Mouse (Mus musculus) spleen, adult 18-20 months (tissue): Measurements from ENCODE around the gene Slc25a23.
A peak's percentile ranks its signal among the peaks of the same experiment; 100 is the strongest.
"Not testable (repeated sequence)": the region's sequence is repeated elsewhere in the genome, so short reads cannot be mapped to it uniquely, and the experiment has no call there.

Experiments used
- DNase-seq, 2 experiments: peaks; one replicate each; pipeline ENCODE4 v3.0.0; 2022; ENCODE audit warnings: mixed read lengths in 2 of 2

Gene Slc25a23

DNA sequence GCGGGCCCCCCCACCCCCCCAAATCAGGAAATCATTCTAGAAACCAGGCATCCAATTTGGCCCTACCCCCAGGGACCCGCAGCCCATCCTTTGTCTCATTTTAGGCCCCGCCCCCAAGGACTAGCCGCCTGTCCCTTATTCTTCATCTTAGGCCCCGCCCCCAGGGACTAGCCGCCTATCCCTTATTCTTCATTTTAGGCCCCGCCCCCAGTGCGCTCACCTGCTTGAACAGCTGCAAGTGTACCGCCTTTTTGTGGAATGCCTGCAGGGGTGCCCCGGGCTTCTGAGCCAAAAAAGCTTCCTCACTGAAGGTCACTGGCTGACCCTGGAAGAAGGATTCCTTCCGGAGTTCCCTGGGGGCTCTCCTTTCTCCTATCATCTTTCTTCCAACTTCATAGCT is 11.0 kb upstream of the Slc25a23 start:
- no peak for DNase-seq

GRCm38 (mm10) chr17:57070272-57070671 is 10.6 kb upstream of the Slc25a23 start:
- DNase-seq, result no peak

GRCm38 (mm10) chr17:57066908-57067307 is 7.2 kb upstream of the Slc25a23 start:
- no peak for DNase-seq

DNA sequence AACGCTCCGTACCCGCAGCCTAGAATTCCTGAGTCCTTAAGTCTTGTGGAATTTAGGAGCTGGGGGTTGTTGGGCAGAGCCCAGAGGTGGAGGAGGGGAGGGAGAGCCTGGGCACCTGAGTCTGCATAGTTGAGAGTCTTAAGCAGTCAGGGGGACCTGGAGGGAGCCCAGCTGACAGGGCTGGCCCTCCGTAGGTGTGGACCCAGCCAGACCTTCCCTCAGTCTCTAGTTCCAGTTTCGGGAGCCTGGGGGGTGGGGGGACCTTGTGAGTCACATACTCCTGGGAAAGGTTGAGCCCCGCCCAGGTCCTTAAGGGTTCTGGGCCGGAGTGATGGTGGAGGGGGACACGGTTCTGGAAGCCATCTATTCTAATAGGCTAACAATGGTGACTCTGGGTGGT is 3.4 kb upstream of the Slc25a23 start:
- DNase-seq, result no peak

DNA sequence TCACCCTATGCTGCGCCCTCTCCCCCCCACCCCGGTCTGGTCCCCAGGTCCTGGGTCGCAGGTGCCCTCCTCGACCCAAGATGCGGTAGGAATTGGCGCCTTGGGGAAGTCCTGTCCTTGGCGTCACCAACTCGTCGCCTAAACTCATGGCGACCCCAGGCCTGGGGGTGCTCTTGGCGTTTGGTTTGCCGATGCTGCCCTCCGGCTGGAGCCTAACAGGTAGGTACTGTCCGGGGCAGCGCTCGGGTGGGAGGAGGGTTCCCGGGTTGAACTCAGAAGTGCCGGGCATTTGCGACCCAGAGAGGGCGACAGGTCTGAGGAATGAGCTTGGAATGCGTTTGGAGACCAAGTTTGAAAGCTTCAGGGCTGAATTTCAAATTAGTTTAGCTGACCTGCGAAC is 2.9 kb upstream of the Slc25a23 start:
- DNase-seq, result no peak

- DNase-seq, result peak; percentile 54 to 56
These were observed 2.4 kb upstream of the Slc25a23 start for GRCm38 (mm10) chr17:57062011-57062521.

GRCm38 (mm10) chr17:57061069-57061468 is 1.4 kb upstream of the Slc25a23 start:
- DNase-seq, result peak in 1 of 2 experiments; percentile 24

- DNase-seq, result peak; percentile 93 to 97
These were observed 653 bp upstream of the Slc25a23 start for GRCm38 (mm10) chr17:57060231-57060801.

DNA sequence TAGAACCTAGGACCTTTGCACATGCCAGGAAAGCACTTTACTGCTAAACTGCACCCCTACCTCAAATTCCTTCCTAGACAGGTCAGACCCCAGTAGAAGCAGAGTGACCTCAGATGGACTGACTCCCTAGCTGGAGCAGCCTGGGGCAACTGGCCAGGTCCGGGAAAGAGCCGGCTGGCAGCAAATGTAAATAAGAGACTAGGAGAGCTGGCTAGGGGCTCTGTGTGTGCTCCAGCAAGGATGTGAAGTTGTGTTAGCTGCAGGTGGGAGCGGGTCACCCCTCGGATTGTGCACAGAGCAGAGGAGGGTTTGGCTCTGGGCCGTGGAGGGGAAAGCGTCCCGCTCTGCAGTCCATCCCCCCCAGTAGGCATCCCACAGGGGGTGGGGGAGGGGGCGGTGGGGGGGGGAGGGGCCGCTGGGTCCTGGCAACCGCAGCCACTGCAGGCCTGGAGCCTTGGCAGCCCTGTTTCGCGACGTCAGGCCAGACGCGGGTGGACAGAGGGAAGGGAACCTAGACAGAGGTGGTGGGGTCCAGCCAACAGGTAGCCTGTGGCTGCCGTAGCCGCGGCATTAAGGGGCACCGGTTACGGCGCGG is 675 bp downstream of the Slc25a23 start, which contains the start of gene Crb3:
Crb3 (plus strand) TSS at position 215 of the 595 bp plus-strand sequence.
- no peak for DNase-seq

DNA sequence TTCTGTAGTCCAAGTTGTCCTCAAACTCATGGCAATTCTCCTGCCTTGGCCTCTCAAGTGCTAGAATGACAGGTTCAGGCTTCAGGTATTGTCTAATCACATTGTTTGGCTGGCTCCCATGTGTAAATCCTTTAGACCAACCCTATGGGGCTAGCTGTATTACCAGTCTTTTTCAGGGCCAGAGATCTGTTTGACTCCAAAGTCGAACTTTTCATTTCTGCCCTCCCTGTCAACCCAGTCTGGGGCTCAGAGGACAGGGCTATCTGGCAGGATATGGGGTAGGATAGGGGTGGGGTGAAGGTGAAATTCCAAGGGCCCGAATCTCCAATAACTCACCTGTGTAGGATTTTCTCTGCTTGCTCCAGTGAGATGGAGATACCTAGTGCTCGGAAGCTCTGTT is 3.4 kb downstream of the Slc25a23 start:
- DNase-seq, result no peak

- not testable (repeated sequence) for DNase-seq
These were observed 8.0 kb downstream of the Slc25a23 start for GRCm38 (mm10) chr17:57051679-57052078.

DNA sequence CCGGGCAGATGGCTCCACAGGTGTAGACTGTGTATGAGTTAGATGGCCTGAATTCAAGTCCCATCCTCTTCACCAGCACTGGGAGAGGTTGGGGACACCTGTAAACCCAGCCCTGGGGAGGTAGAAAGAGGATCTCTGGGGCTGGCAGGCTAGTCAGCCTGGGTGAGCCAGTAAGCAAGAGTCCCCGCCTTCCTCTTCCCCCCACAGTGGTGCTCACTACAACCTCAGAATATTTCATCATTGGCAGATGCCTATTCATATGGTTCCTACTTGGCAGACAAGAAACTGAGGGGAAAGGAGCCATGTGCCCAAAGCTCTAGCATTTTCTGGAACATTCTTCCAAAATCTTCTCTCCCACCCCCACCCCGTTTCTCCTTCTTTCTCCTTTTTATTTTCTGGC is 10.8 kb downstream of the Slc25a23 start:
- no peak for DNase-seq

GRCm38 (mm10) chr17:57047406-57047805 is 12.3 kb downstream of the Slc25a23 start:
- DNase-seq, result no peak

DNA sequence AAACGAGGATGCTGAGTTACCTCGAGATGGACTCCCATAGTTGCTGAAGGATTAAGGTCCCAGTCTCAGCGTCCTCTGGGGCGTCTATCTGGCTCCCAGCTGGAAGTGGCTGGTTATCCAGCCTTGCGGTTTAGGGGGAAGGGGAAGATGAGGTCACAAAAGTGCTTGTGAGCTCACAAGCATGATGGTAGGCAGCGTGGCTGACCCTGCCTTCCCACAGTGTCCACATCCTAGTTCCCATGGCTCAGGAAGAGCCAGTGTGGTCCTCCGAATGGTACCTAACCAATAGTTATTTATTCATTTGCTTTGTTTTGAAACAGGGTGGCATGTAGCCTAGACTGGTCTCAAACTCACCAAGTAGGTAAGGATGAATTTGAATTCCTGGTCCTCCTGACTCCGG is 18.1 kb downstream of the Slc25a23 start, which contains the start of gene Slc25a41:
Slc25a41 (minus strand) TSS at position 101 of the 400 bp plus-strand sequence.
- DNase-seq, result no peak

DNA sequence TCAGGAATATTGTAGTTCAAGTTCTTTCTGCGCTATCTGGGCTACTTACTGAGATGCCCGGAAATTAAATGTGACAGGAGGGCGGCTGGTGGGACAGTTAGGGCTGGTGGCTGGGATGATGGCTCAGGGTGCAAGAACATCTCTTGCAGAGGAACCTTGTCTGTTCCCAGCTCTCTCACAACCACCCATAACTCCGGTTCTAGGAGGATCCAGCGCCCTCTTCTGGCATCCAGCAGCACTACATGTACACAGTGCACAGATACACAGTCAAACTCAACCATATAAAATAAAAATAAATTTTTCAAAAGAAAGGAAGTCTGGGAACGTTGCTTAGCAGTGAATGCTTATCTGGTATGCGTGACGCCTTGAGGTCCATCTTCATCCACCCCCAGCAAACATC is 20.7 kb downstream of the Slc25a23 start:
- DNase-seq, result no peak

- DNase-seq, result no peak
These were observed 26.8 kb downstream of the Slc25a23 start for GRCm38 (mm10) chr17:57032854-57033253.

DNA sequence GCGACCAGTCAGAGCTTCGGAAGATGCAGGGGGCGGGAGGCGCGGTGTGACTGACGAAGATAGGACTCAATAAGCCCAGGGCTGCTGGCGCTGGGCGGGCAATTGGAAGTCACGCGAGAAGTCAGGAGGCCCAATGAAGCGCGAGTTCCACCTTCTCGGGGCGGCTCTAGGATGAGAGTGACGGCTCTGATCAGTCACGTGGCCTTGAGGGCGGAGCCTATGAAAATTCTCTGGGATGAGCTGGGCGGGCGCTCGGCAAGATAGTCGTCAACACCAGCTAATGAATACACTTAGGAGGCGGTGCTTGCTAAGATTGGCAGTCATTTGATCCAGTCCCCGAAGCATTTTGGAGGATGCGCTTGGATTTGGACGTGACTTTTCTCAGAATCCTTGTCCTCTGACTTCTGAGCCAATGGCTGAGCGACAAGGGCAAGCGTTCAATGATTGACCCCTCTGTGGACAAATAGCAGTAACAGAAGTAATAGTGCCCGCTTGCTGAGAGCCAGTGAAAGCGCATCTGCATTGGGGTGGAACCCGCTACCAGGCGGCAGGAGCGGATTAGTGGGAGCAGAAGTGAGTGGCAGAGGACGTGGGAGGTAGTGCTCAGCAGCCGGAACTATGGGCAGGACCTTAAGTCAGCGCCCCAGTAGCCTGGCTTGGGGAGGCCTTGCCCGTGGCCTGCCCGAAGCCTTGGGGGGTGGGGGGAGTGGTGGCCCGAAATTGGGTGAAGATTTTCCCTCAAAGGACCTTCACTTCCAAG is 27.8 kb downstream of the Slc25a23 start:
- peak; percentile 98 to 99 for DNase-seq

- peak in 1 of 2 experiments; percentile 49 for DNase-seq
These were observed 28.6 kb downstream of the Slc25a23 start, which contains the start of gene Khsrp for GRCm38 (mm10) chr17:57030931-57031660. TSS of gene Khsrp (minus strand) at chr17:57031522.

DNA sequence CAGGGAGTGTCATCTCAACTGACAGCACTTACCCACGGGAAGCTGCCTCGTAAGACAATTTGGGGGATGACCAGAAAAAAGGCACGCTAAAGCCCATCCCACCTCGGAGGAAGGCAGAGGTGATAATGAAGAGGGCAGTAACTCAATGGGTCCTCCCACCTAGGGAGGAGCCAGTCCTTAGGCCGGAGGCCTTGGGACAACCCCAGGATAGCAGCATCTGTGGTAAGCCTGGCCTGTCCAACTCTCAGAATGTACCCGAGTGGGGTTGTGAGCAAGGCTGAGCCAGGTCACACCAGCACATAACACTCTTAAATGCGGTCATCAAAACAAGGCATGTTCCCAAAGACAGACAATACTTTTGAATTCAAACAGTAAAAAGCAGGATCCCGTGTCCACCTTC is 30.0 kb downstream of the Slc25a23 start:
- DNase-seq, result no peak

- no peak for DNase-seq
These were observed 32.2 kb downstream of the Slc25a23 start for GRCm38 (mm10) chr17:57027471-57027870.

DNA sequence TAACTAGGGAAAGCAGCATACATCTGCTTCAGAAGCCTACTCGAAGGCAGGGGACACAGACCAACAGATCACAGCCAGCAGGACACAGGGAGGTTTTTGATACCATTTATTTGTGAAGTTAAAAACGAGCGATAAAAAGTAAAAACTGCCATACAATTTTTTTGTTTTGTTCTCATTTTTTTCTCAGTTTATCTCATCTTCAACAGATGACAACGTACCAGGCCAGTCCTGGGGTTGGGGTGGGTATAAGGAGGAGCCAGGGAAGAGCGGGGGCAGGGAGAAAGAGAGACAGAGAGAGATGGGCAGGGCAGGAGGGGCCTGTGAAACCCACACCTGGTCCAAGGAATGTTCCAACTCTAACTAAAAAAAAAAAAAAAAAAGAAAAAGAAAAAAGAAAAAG is 38.7 kb downstream of the Slc25a23 start:
- no peak for DNase-seq

GRCm38 (mm10) chr17:57019693-57020092 is 40.0 kb downstream of the Slc25a23 start:
- no peak for DNase-seq

- no peak for DNase-seq
These were observed 47.3 kb downstream of the Slc25a23 start for GRCm38 (mm10) chr17:57012245-57012795.
